Mouse (Mus musculus): ENCODE data around the gene Dtx3. TPM values are rescaled to one million over a fixed set of nuclear protein-coding genes. Genes with fewer than 3 reads are reported as not detected.
"Not testable (repeated sequence)": the region's sequence is repeated elsewhere in the genome, so short reads cannot be mapped to it uniquely, and the experiment has no call there.

Gene Dtx3
- polyA plus RNA-seq, 1 experiment from 2014 or later, result 234 TPM

DNA sequence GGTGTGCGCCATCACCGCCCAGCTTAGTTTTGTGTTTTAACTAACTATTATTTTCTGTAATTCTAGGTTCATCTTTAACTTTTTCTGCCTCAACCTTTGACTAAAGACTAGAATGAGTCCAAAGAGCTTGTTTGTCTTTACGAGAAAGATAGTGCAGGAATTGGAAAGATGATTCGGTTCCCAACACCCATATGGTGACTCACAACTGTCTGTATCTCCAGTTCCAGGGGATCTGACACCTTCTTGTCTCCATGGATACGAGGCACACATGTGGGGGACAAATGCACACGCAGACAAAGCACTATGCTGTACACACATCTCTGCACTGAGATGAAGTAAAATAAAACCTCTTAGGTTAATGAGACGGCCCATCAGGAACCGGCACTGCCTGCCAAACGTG is 35.4 kb downstream of the Dtx3 start:
- 85% methylated on average over 9 of the region's 9 CpGs for WGBS
- no peak overlapping the region for H3K4me2 ChIP-seq (replicated peaks)
- no peak for ATAC-seq
- H3K4me3 ChIP-seq (replicated peaks), result no peak overlapping the region
- no peaks in the 10 kb centered on the region for H3K36me3 ChIP-seq
- H3K4me1 ChIP-seq (replicated peaks), result no peaks in the 10 kb centered on the region; the same call in 1 of the 2 replicates
- no peak overlapping the region for H3K9ac ChIP-seq (replicated peaks)
- no peak overlapping the region for H3K27ac ChIP-seq
- no peaks in the 10 kb centered on the region for H3K9me3 ChIP-seq
- peaks cover 12% of the 10 kb centered on the region for H3K27me3 ChIP-seq

DNA sequence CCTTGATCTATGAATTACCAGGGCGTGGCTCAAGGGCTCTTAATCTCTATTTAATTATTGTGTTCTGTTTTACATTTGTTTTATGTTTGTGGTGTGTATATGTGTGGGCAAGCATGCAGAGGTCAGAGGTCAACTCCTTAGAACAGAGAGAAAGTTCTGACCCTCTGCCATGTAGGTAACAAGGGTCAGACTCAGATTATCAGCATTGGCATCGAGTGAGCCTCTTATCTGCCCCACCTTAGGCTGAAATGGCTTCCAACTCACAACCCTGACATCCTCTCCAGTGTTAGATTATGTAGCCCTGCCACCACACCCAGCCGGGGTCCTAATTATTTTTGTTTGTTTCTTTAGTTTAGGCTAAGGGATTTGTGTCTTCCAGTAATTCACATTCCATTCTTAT is 37.1 kb downstream of the Dtx3 start:
- Histone ChIP-seq H3K4me1 (replicated peaks) (no peaks in the 10 kb centered on the region), H3K4me2 (replicated peaks) (no peak overlapping the region), H3K36me3 (no peaks in the 10 kb centered on the region), H3K27me3 (peaks cover 5% of the 10 kb centered on the region), H3K9ac (replicated peaks) (no peak overlapping the region), H3K9me3 (no peaks in the 10 kb centered on the region), H3K27ac (no peak overlapping the region), H3K4me3 (replicated peaks) (no peak overlapping the region)
- no peak for ATAC-seq
- 75% methylated on average over 3 of the region's 3 CpGs for WGBS

DNA sequence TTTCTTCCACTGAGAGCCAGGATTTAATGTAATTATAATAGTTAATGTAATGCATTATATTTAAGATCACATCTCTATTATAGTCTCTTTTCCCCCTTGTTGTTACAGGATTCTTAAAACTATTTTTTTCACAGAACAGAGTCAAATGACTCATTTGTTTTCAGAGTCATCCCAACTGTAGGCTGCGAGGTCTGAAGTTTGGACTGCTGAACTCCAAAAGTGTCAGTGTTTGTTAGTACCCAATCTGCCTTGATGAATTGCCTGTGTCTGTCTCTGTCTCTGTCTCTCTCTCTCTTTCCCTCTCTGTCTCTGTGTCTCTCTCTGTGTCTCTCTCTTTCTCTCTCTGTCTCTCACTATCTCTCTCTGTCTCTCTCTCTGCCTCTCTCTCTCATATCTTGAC is 39.0 kb downstream of the Dtx3 start:
- Histone ChIP-seq H3K4me3 (replicated peaks) (no peak overlapping the region), H3K27ac (no peak overlapping the region), H3K9me3 (no peaks in the 10 kb centered on the region), H3K36me3 (no peaks in the 10 kb centered on the region), H3K4me1 (replicated peaks) (no peaks in the 10 kb centered on the region), H3K27me3 (no peaks in the 10 kb centered on the region), H3K9ac (replicated peaks) (no peak overlapping the region), H3K4me2 (replicated peaks) (no peak overlapping the region)
- 96% methylated on average over 1 of the region's 1 CpGs for WGBS
- ATAC-seq, result no peak

DNA sequence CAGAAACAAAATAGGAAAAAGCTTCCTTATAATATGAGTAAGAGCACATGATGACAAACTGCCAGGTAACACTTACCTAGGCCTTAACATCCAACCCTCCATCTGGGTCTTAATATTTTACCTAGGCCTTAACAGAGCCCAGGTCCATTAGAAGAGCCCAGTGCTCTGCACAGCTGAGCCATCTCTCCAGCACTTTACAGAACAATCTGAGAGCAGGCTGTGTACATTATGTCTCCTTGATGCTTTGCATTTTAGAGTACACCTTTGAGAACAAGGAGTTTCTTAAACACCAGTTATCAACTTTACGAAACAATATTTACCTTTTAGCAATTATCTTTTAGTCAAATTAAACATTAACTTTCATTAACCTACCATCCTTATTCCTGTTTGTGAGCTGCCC is 39.4 kb downstream of the Dtx3 start:
- no peak overlapping the region for H3K4me3 ChIP-seq (replicated peaks)
- no peaks in the 10 kb centered on the region for H3K9me3 ChIP-seq
- 98% methylated on average over 1 of the region's 1 CpGs for WGBS
- H3K27me3 ChIP-seq, result no peaks in the 10 kb centered on the region
- no peak overlapping the region for H3K4me2 ChIP-seq (replicated peaks)
- no peaks in the 10 kb centered on the region for H3K36me3 ChIP-seq
- no peak for ATAC-seq
- no peak overlapping the region for H3K27ac ChIP-seq
- H3K9ac ChIP-seq (replicated peaks), result no peak overlapping the region
- H3K4me1 ChIP-seq (replicated peaks), result no peaks in the 10 kb centered on the region

DNA sequence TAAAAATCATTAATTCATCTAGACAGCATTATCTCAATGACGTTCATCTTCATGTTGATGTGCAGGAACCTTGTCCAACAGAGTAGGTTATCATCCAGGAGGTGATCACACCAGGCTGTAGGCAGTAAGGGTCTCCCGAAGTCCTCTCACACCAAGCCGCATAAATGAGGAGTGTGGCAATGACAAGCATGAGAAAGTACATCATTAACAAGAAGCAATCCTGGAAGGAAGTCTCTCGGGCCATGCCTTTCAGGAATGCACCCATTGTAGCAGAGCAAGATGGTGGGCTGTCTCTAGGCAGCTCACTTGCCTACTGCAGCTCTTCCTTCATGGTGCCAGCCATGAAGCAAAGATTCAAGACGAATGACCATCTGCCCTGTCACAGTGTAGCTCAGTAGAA is 40.9 kb downstream of the Dtx3 start:
- Histone ChIP-seq H3K4me3 (replicated peaks) (no peak overlapping the region), H3K27me3 (no peaks in the 10 kb centered on the region), H3K4me1 (replicated peaks) (no peaks in the 10 kb centered on the region), H3K27ac (no peak overlapping the region), H3K9ac (replicated peaks) (no peak overlapping the region), H3K36me3 (no peaks in the 10 kb centered on the region), H3K9me3 (no peaks in the 10 kb centered on the region), H3K4me2 (replicated peaks) (no peak overlapping the region)
- 87% methylated on average over 5 of the region's 5 CpGs for WGBS
- ATAC-seq, result no peak

DNA sequence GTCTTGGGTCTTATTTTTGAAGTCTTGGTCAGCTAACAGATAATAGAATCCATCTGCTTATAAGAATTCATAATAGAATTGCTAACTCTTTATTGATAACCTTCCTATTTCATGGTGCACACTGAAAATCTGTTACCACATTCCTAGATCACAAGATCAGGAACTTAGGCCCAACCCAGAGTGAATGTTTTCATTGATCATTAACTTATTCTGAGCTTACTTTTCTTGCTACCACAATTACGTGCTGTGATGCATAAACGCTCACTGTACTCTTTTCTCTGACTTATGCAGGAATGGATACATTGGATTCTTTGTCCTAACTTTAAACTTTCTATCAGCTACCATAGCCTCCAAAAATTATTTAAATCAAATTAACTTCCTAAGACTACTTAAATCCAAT is 41.3 kb downstream of the Dtx3 start:
- WGBS, result 98% methylated on average over 2 of the region's 2 CpGs

DNA sequence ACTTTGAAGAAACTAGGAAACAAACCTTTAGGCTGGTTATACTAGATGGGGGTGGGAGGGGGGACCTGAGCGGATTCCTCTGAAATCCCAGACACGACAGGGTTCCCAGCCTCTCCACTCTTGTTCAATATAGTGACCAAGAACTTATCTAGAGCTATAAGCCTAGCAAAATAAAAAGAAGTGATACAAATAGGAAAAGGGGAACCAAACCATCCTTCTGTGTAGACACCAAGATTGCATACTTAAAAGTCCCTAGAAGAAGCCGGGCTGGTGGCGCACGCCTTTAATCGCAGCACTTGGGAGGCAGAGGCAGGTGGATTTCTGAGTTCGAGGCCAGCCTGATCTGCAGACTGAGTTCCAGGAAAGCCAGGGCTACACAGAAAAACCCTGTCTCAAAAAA is 42.2 kb downstream of the Dtx3 start:
- H3K36me3 ChIP-seq, result no peaks in the 10 kb centered on the region
- WGBS, result 92% methylated on average over 7 of the region's 7 CpGs
- H3K27ac ChIP-seq, result no peak overlapping the region
- H3K27me3 ChIP-seq, result no peaks in the 10 kb centered on the region
- ATAC-seq, result no peak
- H3K4me1 ChIP-seq (replicated peaks), result no peaks in the 10 kb centered on the region
- H3K4me2 ChIP-seq (replicated peaks), result no peak overlapping the region
- H3K9me3 ChIP-seq, result no peaks in the 10 kb centered on the region
- no peak overlapping the region for H3K9ac ChIP-seq (replicated peaks)
- H3K4me3 ChIP-seq (replicated peaks), result no peak overlapping the region

More for the DNA sequence above, 41.3 kb downstream of the Dtx3 start:
- Histone ChIP-seq H3K9ac (replicated peaks) (no peak overlapping the region), H3K27ac (no peak overlapping the region), H3K36me3 (no peaks in the 10 kb centered on the region), H3K4me2 (replicated peaks) (no peak overlapping the region), H3K27me3 (no peaks in the 10 kb centered on the region), H3K4me3 (replicated peaks) (no peak overlapping the region), H3K4me1 (replicated peaks) (no peaks in the 10 kb centered on the region), H3K9me3 (no peaks in the 10 kb centered on the region)
- no peak for ATAC-seq

DNA sequence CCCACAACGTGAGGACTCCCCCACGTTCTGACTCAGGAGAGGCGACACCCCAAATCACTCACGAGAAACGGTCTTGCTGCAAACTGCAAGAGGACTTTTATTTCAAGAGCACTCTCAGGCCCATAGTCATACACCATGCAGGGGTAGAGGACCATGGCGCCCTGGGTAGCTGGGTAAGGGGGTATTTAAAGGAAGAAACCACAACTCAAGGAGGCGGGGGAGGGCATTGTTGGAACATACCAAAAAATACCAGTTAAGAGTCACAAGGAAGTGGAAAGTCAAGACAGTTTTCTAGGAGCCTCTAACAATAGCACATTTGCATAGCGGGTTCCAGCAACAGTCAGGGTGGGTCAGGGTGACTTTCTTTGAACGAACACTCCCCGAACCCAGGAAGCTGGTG is 43.0 kb downstream of the Dtx3 start:
- not testable (repeated sequence) for H3K4me3 ChIP-seq (replicated peaks); ATAC-seq; H3K36me3 ChIP-seq; H3K4me1 ChIP-seq (replicated peaks); H3K9ac ChIP-seq (replicated peaks); H3K27ac ChIP-seq; H3K4me2 ChIP-seq (replicated peaks); H3K9me3 ChIP-seq; H3K27me3 ChIP-seq
- WGBS, result 89% methylated on average over 10 of the region's 10 CpGs

DNA sequence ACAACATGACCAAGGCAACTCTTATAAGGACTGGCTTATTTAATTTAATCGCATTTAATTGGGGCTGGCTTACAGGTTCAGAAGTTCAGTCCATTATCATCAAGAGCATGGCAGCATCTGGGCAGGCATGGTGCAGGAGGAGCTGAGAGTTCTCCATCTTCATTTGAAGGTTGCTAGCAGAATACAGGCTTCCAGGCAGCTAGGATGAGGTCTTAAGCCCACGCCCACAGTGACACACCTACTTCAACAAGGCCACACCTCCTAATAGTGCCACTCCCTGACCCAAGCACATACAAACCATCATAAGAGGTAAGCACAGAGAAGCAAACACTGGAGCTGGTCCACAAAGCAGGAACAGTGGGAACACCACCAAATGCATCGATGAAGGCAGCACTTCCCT is 44.3 kb downstream of the Dtx3 start:
- not testable (repeated sequence) for H3K4me3 ChIP-seq (replicated peaks); H3K9me3 ChIP-seq; H3K4me1 ChIP-seq (replicated peaks); H3K27ac ChIP-seq; ATAC-seq; H3K4me2 ChIP-seq (replicated peaks); H3K27me3 ChIP-seq; H3K9ac ChIP-seq (replicated peaks); H3K36me3 ChIP-seq
- 90% methylated on average over 3 of the region's 3 CpGs for WGBS

DNA sequence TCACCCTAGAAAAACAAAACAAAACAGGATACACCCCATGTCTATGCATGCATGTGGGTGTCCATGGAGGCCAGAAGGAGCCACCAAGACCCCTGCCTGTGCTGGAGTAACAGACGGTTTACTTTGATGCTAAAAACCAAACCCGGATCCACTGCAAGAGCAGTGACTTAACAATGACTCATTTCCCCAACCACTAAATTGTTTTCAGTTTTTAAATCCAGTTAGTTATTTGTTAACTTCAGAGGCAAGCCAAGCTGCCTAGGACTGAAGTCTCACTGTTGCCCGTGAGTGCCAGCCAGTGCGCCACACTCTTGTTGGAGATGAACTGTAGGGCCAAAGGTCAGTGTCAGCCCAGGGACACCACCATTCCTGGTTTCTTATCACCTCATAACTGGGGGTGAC is 45.1 kb downstream of the Dtx3 start:
- no peak overlapping the region for H3K4me2 ChIP-seq (replicated peaks)
- no peaks in the 10 kb centered on the region for H3K36me3 ChIP-seq
- no peaks in the 10 kb centered on the region for H3K9me3 ChIP-seq
- no peaks in the 10 kb centered on the region for H3K4me1 ChIP-seq (replicated peaks)
- ATAC-seq, result no peak
- 89% methylated on average over 4 of the region's 4 CpGs for WGBS
- H3K27me3 ChIP-seq, result no peaks in the 10 kb centered on the region
- H3K27ac ChIP-seq, result no peak overlapping the region
- H3K9ac ChIP-seq (replicated peaks), result no peak overlapping the region
- no peak overlapping the region for H3K4me3 ChIP-seq (replicated peaks)

DNA sequence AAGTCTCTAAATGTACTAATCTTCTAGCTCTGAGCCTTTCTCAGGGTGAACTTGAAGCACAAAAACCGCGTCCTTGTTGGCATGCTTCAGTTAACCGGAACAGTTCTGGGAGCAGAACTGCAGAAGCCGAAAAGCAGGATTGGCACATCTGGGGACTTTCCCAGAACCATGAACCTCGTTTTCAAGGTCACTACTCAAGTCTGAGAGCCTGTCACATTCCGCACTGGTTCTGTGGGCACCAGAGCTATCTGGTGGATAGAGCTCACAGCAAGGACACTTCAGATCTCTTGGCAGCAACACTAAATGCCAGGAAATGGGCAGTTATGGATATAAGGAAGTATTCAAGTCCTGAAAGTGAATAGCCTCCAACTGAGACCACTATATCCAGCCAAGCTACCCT is 48.4 kb downstream of the Dtx3 start:
- no peak for ATAC-seq
- no peaks in the 10 kb centered on the region for H3K27me3 ChIP-seq

DNA sequence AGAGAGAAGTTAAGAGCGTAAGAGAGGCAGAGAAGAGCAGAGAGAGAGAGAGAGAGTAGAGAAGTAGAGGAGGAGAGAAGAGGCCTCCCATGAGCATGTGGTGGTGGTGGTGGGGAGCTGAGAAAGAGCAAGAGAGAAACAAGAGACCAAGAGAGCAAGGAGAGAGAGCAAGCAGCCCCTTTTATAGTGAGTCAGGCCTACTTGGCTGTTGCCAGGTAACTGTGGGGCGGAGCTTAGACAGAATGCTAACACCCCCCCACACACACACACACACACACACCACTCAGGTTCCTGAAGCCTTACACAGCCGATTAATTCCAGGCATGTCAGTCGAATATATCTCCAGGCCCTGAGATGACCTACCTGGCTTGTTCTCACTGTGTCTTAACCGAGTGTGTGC is 50.2 kb downstream of the Dtx3 start:
- Histone ChIP-seq H3K9me3 (no peaks in the 10 kb centered on the region), H3K27ac (no peak overlapping the region), H3K27me3 (no peaks in the 10 kb centered on the region), H3K9ac (replicated peaks) (no peak overlapping the region), H3K4me1 (replicated peaks) (no peaks in the 10 kb centered on the region), H3K4me3 (replicated peaks) (no peak overlapping the region), H3K4me2 (replicated peaks) (no peak overlapping the region), H3K36me3 (no peaks in the 10 kb centered on the region)
- ATAC-seq, result no peak
- 86% methylated on average over 5 of the region's 5 CpGs for WGBS

More for the DNA sequence above, 48.4 kb downstream of the Dtx3 start:
- Histone ChIP-seq H3K36me3 (no peaks in the 10 kb centered on the region), H3K4me1 (replicated peaks) (no peaks in the 10 kb centered on the region), H3K9ac (replicated peaks) (no peak overlapping the region), H3K9me3 (no peaks in the 10 kb centered on the region), H3K4me2 (replicated peaks) (no peak overlapping the region), H3K4me3 (replicated peaks) (no peak overlapping the region), H3K27ac (no peak overlapping the region)
- 78% methylated on average over 6 of the region's 6 CpGs for WGBS

DNA sequence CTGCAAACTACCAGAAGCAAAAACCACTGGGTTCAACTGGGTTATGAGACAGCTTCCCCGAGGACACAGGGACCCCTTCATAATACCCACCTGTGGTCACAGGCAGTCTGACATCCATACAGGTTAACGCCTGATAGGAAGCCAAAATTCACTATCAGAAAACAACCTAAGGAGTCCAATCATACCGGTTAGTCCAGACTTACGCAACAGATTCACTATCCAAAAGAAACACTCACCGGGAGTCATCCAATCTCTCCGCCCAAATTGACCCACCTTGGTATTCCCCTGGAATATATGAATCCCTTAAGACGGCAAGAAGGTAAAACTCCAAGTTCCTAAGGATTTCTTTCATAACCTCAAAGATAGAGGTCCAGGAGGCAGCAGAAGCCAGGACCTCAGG is 51.0 kb downstream of the Dtx3 start:
- Histone ChIP-seq H3K36me3 (no peaks in the 10 kb centered on the region), H3K4me2 (replicated peaks) (no peak overlapping the region), H3K9me3 (no peaks in the 10 kb centered on the region), H3K27me3 (no peaks in the 10 kb centered on the region), H3K4me1 (replicated peaks) (no peaks in the 10 kb centered on the region), H3K9ac (replicated peaks) (no peak overlapping the region), H3K4me3 (replicated peaks) (no peak overlapping the region), H3K27ac (no peak overlapping the region)
- whole genome bisulfite sequencing, result 92% methylated on average over 7 of the region's 7 CpGs
- ATAC-seq, result no peak
